ENCODE assay signal across 25 mouse cellular contexts in the genomic region with DNA sequence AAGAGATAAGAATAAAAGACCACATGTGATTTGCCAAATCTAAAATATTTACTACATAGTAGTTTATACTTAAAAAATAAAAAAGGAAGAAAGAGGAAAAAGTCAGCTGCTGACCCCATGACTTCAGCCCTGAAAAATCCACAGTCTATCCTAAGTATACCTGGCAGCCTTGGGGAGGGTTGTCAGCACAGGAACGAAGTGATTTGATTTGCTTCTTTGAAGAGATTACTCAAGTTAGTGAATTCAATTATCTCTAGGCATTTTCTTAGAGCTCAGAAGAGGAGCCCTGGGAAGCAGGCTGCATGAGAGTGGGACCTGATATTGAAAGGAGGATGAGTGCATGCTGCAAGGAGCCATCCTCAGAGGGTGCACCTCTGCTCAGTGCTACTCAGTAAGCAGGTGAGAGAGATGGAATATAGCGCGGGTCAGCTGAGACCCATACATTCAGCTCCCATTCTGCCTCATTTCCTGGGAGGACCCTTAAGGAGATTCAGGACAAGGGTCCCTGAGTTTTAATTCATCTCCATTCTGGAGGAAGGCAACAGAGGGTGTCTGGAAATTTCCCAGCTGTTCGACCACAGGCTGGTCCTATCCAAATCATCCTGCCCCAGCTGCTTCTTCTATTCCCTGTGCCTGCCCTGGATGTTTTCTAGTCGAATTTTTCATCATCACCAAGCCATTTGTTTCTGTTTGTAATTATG.
DNase-seq lines count a peak whose midpoint lies in the region; ATAC-seq and TF ChIP-seq lines count a peak whose summit lies in the region.
"Had no signal": no experiment of that assay in that cellular context is flagged by ENCODE, and none has a peak within 500 bp of the region (broad histone marks: within the 10 kb centered on the region; RNA-seq: fewer than 3 reads in every experiment).

No protein-coding gene starts in this region.

- no peak overlapping the region for H3K4me2 ChIP-seq in lung, embryonic 14.5 days
- no peak overlapping the region for H3K4me2 ChIP-seq in lung, postnatal 0 days (replicated peaks; ENCODE audit: low read depth, low read length)
- H3K4me2 ChIP-seq in neural tube, embryonic 12.5 days (replicated peaks): no peak overlapping the region
- H3K4me2 ChIP-seq in midbrain, embryonic 15.5 days: no peak overlapping the region
- H3K4me2 ChIP-seq: embryonic facial prominence, embryonic 12.5 days; intestine, embryonic 15.5 days; liver, embryonic 15.5 days had no signal

- no peak overlapping the region for H3K9ac ChIP-seq in lung, embryonic 14.5 days
- no peak overlapping the region for H3K9ac ChIP-seq in lung, postnatal 0 days (replicated peaks; ENCODE audit: low read depth)
- no peak overlapping the region for H3K9ac ChIP-seq in neural tube, embryonic 12.5 days
- no peak overlapping the region for H3K9ac ChIP-seq in midbrain, embryonic 15.5 days
- H3K9ac ChIP-seq: embryonic facial prominence, embryonic 12.5 days; intestine, embryonic 15.5 days; liver, embryonic 15.5 days had no signal

- H3K36me3 ChIP-seq in lung, embryonic 14.5 days (ENCODE audit: insufficient read depth): no peaks in the 10 kb centered on the region
- no peaks in the 10 kb centered on the region for H3K36me3 ChIP-seq in lung, postnatal 0 days (ENCODE audit: insufficient read depth, low read length)
- H3K36me3 ChIP-seq in neural tube, embryonic 12.5 days: no peaks in the 10 kb centered on the region
- no peaks in the 10 kb centered on the region for H3K36me3 ChIP-seq in midbrain, embryonic 15.5 days (replicated peaks)
- H3K36me3 ChIP-seq: embryonic facial prominence, embryonic 12.5 days; intestine, embryonic 15.5 days; limb, embryonic 10.5 days; liver, embryonic 15.5 days had no signal

- intact Hi-C loops in left cerebral cortex, postnatal 10 days (cut with DNase I): no loop called here

- no peaks in the 10 kb centered on the region for H3K9me3 ChIP-seq in lung, embryonic 14.5 days (ENCODE audit: low read depth, low read length)
- H3K9me3 ChIP-seq in lung, postnatal 0 days (ENCODE audit: low read length): no peaks in the 10 kb centered on the region
- no peaks in the 10 kb centered on the region for H3K9me3 ChIP-seq in neural tube, embryonic 12.5 days
- H3K9me3 ChIP-seq in midbrain, embryonic 15.5 days: no peaks in the 10 kb centered on the region
- H3K9me3 ChIP-seq: embryonic facial prominence, embryonic 12.5 days; intestine, embryonic 15.5 days; limb, embryonic 10.5 days; liver, embryonic 15.5 days had no signal

- ATAC-seq in lung, embryonic 14.5 days (ENCODE audit: insufficient read depth): peak; percentile 47; the same call in 1 of the 2 replicates
- ATAC-seq in lung, postnatal 0 days: no peak
- 0 out of 2 replicates have a peak, but pooled peaks have one; percentile 41 for ATAC-seq in neural tube, embryonic 12.5 days (ENCODE audit: low FRiP score, low read depth)
- peak; percentile 87 for ATAC-seq in midbrain, embryonic 15.5 days (replicated peaks)
- ATAC-seq: activated CD4-positive, CD25-positive, alpha-beta regulatory T cell, adult 4 months; intestine, embryonic 15.5 days had no signal

- no peak overlapping the region for H3K27ac ChIP-seq in lung, embryonic 14.5 days (ENCODE audit: low read depth)
- no peak overlapping the region for H3K27ac ChIP-seq in lung, postnatal 0 days (ENCODE audit: low read length)
- H3K27ac ChIP-seq in neural tube, embryonic 12.5 days: no peak overlapping the region
- peak overlapping the region; percentile 49 for H3K27ac ChIP-seq in midbrain, embryonic 15.5 days
- H3K27ac ChIP-seq: embryonic facial prominence, embryonic 12.5 days; intestine, embryonic 15.5 days; limb, embryonic 10.5 days; liver, embryonic 15.5 days; macrophage had no signal

- no peak for TF ChIP-seq EP300 in lung, postnatal 0 days (IDR thresholded peaks at IDR 0.05)

- DNase-seq in lung, embryonic 14.5 days: peak; percentile 64
- no peak for DNase-seq in lung, postnatal 0 days (ENCODE audit: low spot score)
- no peak for DNase-seq in neural tube, embryonic 10.5 days (ENCODE audit: extremely low spot score, low spot score)
- DNase-seq in left cerebral cortex, postnatal 10 days (ENCODE audit: extremely low spot score in 1 of 2, low spot score in 2 of 2): no peak
- DNase-seq in adrenal gland, adult 2 months: no peak
- DNase-seq: adrenal gland, postnatal 10 days; cerebellum, adult 2 months; cerebellum, postnatal 25 days; heart, postnatal 4 days; kidney, adult 8-10 months; kidney, postnatal 10 days; liver; retina, postnatal 1 day; right cerebral cortex, postnatal 25 days; spleen, adult 18-20 months had no signal

- WGBS in lung, embryonic 14.5 days: 39% methylated on average over 5 of the region's 5 CpGs
- WGBS in lung, postnatal 0 days: 34% methylated on average over 5 of the region's 5 CpGs
- WGBS in neural tube, embryonic 12.5 days: 67% methylated on average over 5 of the region's 5 CpGs
- 55% methylated on average over 5 of the region's 5 CpGs for WGBS in midbrain, embryonic 15.5 days

- no peaks in the 10 kb centered on the region for H3K27me3 ChIP-seq in lung, embryonic 14.5 days (ENCODE audit: insufficient read depth, low read length)
- no peaks in the 10 kb centered on the region for H3K27me3 ChIP-seq in lung, postnatal 0 days (replicated peaks; ENCODE audit: insufficient read depth, low read length)
- no peaks in the 10 kb centered on the region for H3K27me3 ChIP-seq in neural tube, embryonic 12.5 days (replicated peaks)
- H3K27me3 ChIP-seq in midbrain, embryonic 15.5 days (replicated peaks): no peaks in the 10 kb centered on the region
- H3K27me3 ChIP-seq: embryonic facial prominence, embryonic 12.5 days; intestine, embryonic 15.5 days; liver, embryonic 15.5 days had no signal

- H3K4me1 ChIP-seq in lung, embryonic 14.5 days (ENCODE audit: insufficient read depth): no peaks in the 10 kb centered on the region
- no peaks in the 10 kb centered on the region for H3K4me1 ChIP-seq in lung, postnatal 0 days (ENCODE audit: insufficient read depth, low read depth, low read length)
- H3K4me1 ChIP-seq in neural tube, embryonic 12.5 days: no peaks in the 10 kb centered on the region
- H3K4me1 ChIP-seq in midbrain, embryonic 15.5 days: peaks cover 6% of the 10 kb centered on the region
- H3K4me1 ChIP-seq: embryonic facial prominence, embryonic 12.5 days; intestine, embryonic 15.5 days; limb, embryonic 10.5 days; liver, embryonic 15.5 days had no signal

- no peak overlapping the region for H3K4me3 ChIP-seq in lung, embryonic 14.5 days (ENCODE audit: low read depth, low read length)
- no peak overlapping the region for H3K4me3 ChIP-seq in lung, postnatal 0 days (ENCODE audit: low read depth, low read length)
- no peak overlapping the region for H3K4me3 ChIP-seq in neural tube, embryonic 12.5 days
- H3K4me3 ChIP-seq in midbrain, embryonic 15.5 days: no peak overlapping the region
- H3K4me3 ChIP-seq: embryonic facial prominence, embryonic 12.5 days; erythroblast, embryonic 14.5 days; intestine, embryonic 15.5 days; limb, embryonic 10.5 days; liver, embryonic 15.5 days; myocyte had no signal

- no peak for TF ChIP-seq CTCF in lung, embryonic 14.5 days (IDR thresholded peaks at IDR 0.05; ENCODE audit: low read depth)
- TF ChIP-seq CTCF in lung, postnatal 0 days (IDR thresholded peaks at IDR 0.05): no peak
